Mouse (Mus musculus): ENCODE results near the gene Kif1b.

Gene Kif1b

DNA sequence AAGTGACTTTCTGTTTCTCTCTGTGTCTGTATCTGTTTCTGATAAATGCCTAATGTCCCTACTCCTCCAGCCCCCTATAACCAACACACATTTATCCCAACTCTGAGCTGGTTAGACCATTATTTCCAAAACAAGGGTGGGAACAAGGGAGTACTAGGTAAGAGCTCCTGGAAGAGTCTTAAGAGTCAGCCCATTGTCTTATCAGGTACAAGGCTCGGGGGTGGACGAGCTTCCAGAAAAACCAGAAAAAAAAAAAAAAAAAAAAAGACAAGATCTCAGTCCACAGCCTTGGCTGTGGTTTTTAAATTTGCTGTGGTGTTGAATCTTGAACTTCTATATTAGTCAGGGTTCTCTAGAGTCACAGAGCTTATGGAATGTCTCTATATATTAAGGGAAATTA is 139.5 kb downstream of the Kif1b start:
- Histone ChIP-seq H3K27me3 (ENCODE audit: control insufficient read depth, insufficient read depth, low read length, poor library complexity, severe bottlenecking) (no peaks in the 10 kb centered on the region), H3K36me3 (ENCODE audit: control insufficient read depth, insufficient read depth, low read length, poor library complexity, severe bottlenecking) (no peaks in the 10 kb centered on the region)
- DNase-seq (ENCODE audit: low read depth, low spot score): no peak

DNA sequence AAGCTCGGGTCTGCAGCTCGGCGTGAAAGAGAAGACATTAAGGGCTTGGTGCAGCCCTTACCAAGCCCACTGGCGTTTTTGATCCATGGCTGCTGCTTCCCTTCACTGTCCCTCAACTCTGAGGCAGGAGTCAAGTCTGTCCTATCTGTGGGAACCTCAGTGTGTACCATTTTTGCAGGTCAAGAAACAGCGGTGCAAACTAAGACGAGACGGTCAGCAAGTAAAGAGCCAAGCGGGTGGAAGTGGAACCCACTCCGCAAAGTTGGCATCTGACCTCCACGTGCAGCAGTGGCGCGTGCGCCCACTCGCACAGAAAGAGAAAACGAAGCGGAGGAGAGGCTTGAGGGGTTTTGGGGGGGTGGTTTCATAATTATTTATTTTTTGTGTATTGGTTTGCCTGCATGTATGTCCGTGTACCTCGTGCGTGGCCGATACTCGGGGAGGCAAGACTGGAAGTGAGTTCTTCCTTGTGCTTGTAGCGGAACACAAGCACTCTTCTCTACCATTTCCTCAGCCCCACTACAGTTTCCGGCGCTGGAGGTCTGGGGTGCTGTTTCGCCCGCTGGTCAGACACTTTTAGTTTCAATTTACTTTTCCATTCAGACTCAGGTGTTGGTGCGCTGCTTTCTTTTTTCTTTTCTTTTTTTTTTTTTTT is 140.4 kb downstream of the Kif1b start:
- Histone ChIP-seq H3K27me3 (ENCODE audit: control insufficient read depth, insufficient read depth, low read length, poor library complexity, severe bottlenecking) (no peaks in the 10 kb centered on the region), H3K36me3 (ENCODE audit: control insufficient read depth, insufficient read depth, low read length, poor library complexity, severe bottlenecking) (no peaks in the 10 kb centered on the region)
- peak; percentile 78 for DNase-seq (ENCODE audit: low read depth, low spot score)

- H3K36me3 ChIP-seq (ENCODE audit: control insufficient read depth, insufficient read depth, low read length, poor library complexity, severe bottlenecking): no peaks in the 10 kb centered on the region
- DNase-seq (ENCODE audit: low read depth, low spot score): peak; percentile 95
- no peaks in the 10 kb centered on the region for H3K27me3 ChIP-seq (ENCODE audit: control insufficient read depth, insufficient read depth, low read length, poor library complexity, severe bottlenecking)
These were observed 141.1 kb downstream of the Kif1b start, which contains the start of gene Pgd for GRCm38 (mm10) chr4:149166215-149166946. Gene Pgd, minus strand, starts transcription at chr4:149166771.

DNA sequence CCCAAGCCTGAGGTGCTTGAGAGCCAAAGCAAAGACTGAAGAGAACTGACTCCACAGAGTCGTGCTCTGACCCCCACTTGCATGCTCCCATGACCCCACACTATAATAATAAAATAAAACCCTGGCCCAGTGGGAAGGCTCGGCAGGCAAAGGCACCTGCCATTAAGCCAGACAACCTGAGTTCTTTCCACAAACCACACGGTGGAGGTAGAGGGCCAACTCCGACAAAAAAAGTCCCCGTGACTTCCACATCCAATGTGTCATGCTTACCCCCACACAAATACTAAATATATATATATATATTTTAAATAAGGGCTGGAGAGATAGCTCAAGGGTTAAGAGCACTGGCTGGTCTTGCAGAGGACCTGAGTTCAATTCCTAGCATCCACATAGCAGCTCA is 143.3 kb downstream of the Kif1b start:
- Histone ChIP-seq H3K36me3 (ENCODE audit: control insufficient read depth, insufficient read depth, low read length, poor library complexity, severe bottlenecking) (peaks cover 4% of the 10 kb centered on the region; the same call in 1 of the 2 replicates), H3K27me3 (ENCODE audit: control insufficient read depth, insufficient read depth, low read length, poor library complexity, severe bottlenecking) (no peaks in the 10 kb centered on the region)
- no peak for DNase-seq (ENCODE audit: low read depth, low spot score)

- no peaks in the 10 kb centered on the region for H3K27me3 ChIP-seq (ENCODE audit: control insufficient read depth, insufficient read depth, low read length, poor library complexity, severe bottlenecking)
- DNase-seq (ENCODE audit: low read depth, low spot score): no peak
These were observed 144.3 kb downstream of the Kif1b start for GRCm38 (mm10) chr4:149163196-149163595.

GRCm38 (mm10) chr4:149161166-149161565 is 146.3 kb downstream of the Kif1b start:
- DNase-seq (ENCODE audit: low read depth, low spot score): no peak
- H3K27me3 ChIP-seq (ENCODE audit: control insufficient read depth, insufficient read depth, low read length, poor library complexity, severe bottlenecking): no peaks in the 10 kb centered on the region

More at GRCm38 (mm10) chr4:149163196-149163595, 144.3 kb downstream of the Kif1b start:
- peaks cover 5% of the 10 kb centered on the region for H3K36me3 ChIP-seq (ENCODE audit: control insufficient read depth, insufficient read depth, low read length, poor library complexity, severe bottlenecking)

DNA sequence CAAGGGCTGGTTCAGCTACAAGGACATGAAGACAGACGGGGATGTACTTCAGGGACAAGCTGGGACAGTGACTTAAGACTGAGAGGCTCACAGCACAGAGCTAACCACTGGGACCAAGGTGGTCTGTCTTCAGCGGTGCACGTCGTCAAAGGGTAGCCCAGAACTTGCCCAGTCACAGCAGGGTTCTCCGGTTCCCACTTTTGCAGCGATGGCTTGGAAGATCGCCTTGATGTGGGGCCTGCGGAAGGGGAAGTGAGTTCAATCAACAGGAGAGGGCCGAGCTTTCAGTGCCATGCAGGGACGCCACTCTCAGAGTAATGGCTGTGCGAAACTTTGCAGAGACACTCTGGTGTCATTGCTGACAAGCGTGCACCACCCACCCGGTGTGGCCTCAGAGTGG is 147.6 kb downstream of the Kif1b start:
- DNase-seq (ENCODE audit: low read depth, low spot score): no peak
- Histone ChIP-seq H3K27me3 (ENCODE audit: control insufficient read depth, insufficient read depth, low read length, poor library complexity, severe bottlenecking) (no peaks in the 10 kb centered on the region), H3K36me3 (ENCODE audit: control insufficient read depth, insufficient read depth, low read length, poor library complexity, severe bottlenecking) (peaks cover 10% of the 10 kb centered on the region)

More at GRCm38 (mm10) chr4:149161166-149161565, 146.3 kb downstream of the Kif1b start:
- peaks cover 5% of the 10 kb centered on the region for H3K36me3 ChIP-seq (ENCODE audit: control insufficient read depth, insufficient read depth, low read length, poor library complexity, severe bottlenecking)

- no peaks in the 10 kb centered on the region for H3K27me3 ChIP-seq (ENCODE audit: control insufficient read depth, insufficient read depth, low read length, poor library complexity, severe bottlenecking)
- no peak for DNase-seq (ENCODE audit: low read depth, low spot score)
- peaks cover 11% of the 10 kb centered on the region for H3K36me3 ChIP-seq (ENCODE audit: control insufficient read depth, insufficient read depth, low read length, poor library complexity, severe bottlenecking)
These were observed 148.3 kb downstream of the Kif1b start for GRCm38 (mm10) chr4:149159203-149159602.

DNA sequence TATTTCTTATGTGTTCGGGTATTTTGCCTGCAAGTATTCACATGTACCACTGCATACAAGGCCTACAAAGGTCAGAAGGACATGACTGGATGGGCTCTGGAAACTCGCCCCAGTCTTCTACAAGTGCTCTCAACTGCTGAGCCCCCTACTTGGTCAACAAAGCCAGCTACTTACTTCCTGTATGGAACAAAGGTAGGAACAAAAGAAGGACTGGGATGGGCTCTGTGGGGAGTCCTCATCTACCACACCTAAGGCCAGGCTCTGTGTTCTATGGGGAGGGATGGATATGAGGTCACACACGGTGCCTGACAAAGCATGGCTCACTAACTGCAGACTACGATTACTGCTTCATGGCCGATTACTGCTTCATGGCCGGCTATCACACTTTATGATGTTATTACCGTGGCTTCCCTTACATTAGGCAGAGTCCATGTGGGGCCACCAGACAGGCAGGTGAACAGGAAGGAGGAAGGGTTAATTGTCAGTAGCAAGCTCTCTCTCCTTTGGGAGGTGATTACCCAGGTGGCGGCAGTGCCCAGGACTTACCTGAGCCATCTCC is 150.0 kb downstream of the Kif1b start:
- H3K27me3 ChIP-seq (ENCODE audit: control insufficient read depth, insufficient read depth, low read length, poor library complexity, severe bottlenecking): no peaks in the 10 kb centered on the region
- DNase-seq (ENCODE audit: low read depth, low spot score): no peak
- peaks cover 11% of the 10 kb centered on the region for H3K36me3 ChIP-seq (ENCODE audit: control insufficient read depth, insufficient read depth, low read length, poor library complexity, severe bottlenecking)

- Histone ChIP-seq H3K27me3 (ENCODE audit: control insufficient read depth, insufficient read depth, low read length, poor library complexity, severe bottlenecking) (no peaks in the 10 kb centered on the region), H3K36me3 (ENCODE audit: control insufficient read depth, insufficient read depth, low read length, poor library complexity, severe bottlenecking) (peaks cover 14% of the 10 kb centered on the region)
- DNase-seq (ENCODE audit: low read depth, low spot score): no peak
These were observed 151.8 kb downstream of the Kif1b start for GRCm38 (mm10) chr4:149155711-149156110.

- DNase-seq (ENCODE audit: low read depth, low spot score): no peak
- H3K36me3 ChIP-seq (ENCODE audit: control insufficient read depth, insufficient read depth, low read length, poor library complexity, severe bottlenecking): peaks cover 14% of the 10 kb centered on the region
- H3K27me3 ChIP-seq (ENCODE audit: control insufficient read depth, insufficient read depth, low read length, poor library complexity, severe bottlenecking): no peaks in the 10 kb centered on the region
These were observed 152.6 kb downstream of the Kif1b start for GRCm38 (mm10) chr4:149154859-149155258.

DNA sequence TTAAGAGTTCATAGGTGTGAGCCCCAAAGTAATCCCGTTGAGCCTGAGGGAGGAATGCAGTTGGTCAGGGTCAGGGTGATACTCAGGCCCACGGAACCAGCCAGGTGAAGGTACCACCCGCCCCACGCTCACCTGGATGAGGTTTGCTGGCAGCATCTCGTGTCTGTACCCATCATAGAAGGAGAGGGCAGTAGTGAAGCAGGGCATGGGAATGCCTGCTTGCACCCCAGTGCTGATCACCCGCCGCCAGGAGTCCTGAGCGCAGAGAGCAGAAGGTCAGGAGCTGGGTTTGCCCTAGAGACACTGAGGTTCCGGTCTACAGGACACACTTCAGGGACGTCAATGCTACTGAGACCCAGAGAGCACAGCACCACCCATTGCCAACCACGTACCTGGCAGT is 156.8 kb downstream of the Kif1b start:
- DNase-seq (ENCODE audit: low read depth, low spot score): no peak
- H3K27me3 ChIP-seq (ENCODE audit: control insufficient read depth, insufficient read depth, low read length, poor library complexity, severe bottlenecking): no peaks in the 10 kb centered on the region
- H3K36me3 ChIP-seq (ENCODE audit: control insufficient read depth, insufficient read depth, low read length, poor library complexity, severe bottlenecking): peaks cover 10% of the 10 kb centered on the region

- no peak for DNase-seq (ENCODE audit: low read depth, low spot score)
These were observed 157.2 kb downstream of the Kif1b start for GRCm38 (mm10) chr4:149150256-149150655.

DNA sequence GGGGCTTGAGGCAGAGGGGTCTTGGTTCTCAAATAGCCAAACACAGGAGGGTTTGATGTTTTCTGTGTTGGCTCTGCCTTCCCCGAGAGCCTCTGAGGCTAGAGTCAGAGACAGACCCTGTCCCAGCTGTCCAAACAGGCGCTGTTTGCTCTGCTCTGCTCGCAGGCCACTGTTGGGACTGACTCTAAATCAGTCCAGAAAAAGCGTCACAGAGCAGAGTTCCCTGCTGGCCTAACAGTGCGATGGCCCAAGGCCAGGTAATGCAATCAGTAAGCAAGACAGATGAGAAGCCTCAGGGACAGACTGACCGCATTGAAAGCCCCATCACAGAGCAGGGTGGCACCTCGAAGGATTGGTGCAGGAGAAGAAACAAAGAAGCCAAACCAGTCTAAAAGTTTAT is 157.9 kb downstream of the Kif1b start:
- Histone ChIP-seq H3K36me3 (ENCODE audit: control insufficient read depth, insufficient read depth, low read length, poor library complexity, severe bottlenecking) (peaks cover 6% of the 10 kb centered on the region; the same call in 1 of the 2 replicates), H3K27me3 (ENCODE audit: control insufficient read depth, insufficient read depth, low read length, poor library complexity, severe bottlenecking) (no peaks in the 10 kb centered on the region)
- DNase-seq (ENCODE audit: low read depth, low spot score): no peak

More at GRCm38 (mm10) chr4:149150256-149150655, 157.2 kb downstream of the Kif1b start:
- peaks cover 10% of the 10 kb centered on the region for H3K36me3 ChIP-seq (ENCODE audit: control insufficient read depth, insufficient read depth, low read length, poor library complexity, severe bottlenecking)
- H3K27me3 ChIP-seq (ENCODE audit: control insufficient read depth, insufficient read depth, low read length, poor library complexity, severe bottlenecking): no peaks in the 10 kb centered on the region

DNA sequence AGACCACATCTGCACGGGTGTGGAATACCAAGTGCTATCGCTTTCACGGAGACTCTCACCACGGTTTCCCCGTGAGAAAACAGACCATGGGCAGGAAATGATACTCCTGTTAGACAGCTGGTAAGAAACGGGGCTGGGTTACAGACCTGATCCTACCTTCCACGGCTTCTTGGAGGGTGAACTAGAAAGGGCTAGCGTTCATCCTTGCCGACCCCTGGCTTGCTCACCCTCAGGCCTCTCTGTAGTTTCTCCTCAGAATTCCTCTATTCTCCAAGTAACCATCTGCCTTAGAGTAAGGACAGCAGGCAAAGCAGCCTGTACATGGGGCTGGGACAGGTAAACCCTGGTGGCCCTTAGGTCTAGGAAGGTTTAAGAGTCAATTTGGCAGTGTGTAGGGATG is 158.3 kb downstream of the Kif1b start:
- no peaks in the 10 kb centered on the region for H3K27me3 ChIP-seq (ENCODE audit: control insufficient read depth, insufficient read depth, low read length, poor library complexity, severe bottlenecking)
- no peak for DNase-seq (ENCODE audit: low read depth, low spot score)
- peaks cover 6% of the 10 kb centered on the region; the same call in 1 of the 2 replicates for H3K36me3 ChIP-seq (ENCODE audit: control insufficient read depth, insufficient read depth, low read length, poor library complexity, severe bottlenecking)
